ENCODE assay signal across 19 mouse cellular contexts in genomic region chr15:25942415-25942814, GRCm38 (mm10). TPM values are rescaled to one million over a fixed set of nuclear protein-coding genes. Genes with fewer than 3 reads are reported as not detected.
DNase-seq lines count a peak whose midpoint lies in the region; ATAC-seq and TF ChIP-seq lines count a peak whose summit lies in the region.
"Had no signal": no experiment of that assay in that cellular context is flagged by ENCODE, and none has a peak within 500 bp of the region (broad histone marks: within the 10 kb centered on the region; RNA-seq: fewer than 3 reads in every experiment).

No protein-coding gene starts in this region.

- no peaks in the 10 kb centered on the region for H3K9me3 ChIP-seq in heart, embryonic 11.5 days (replicated peaks; ENCODE audit: control insufficient read depth, low read length)
- H3K9me3 ChIP-seq in intestine, postnatal 0 days (ENCODE audit: control insufficient read depth): no peaks in the 10 kb centered on the region
- no peaks in the 10 kb centered on the region for H3K9me3 ChIP-seq in midbrain, embryonic 16.5 days (replicated peaks; ENCODE audit: control insufficient read depth, low read length, poor library complexity, severe bottlenecking)
- H3K9me3 ChIP-seq: forebrain, embryonic 12.5 days; hindbrain, embryonic 10.5 days; kidney, embryonic 15.5 days; midbrain, embryonic 12.5 days; neural tube, embryonic 12.5 days had no signal

- no peak for DNase-seq in heart, postnatal 14 days
- DNase-seq in liver, adult 2 months (ENCODE audit: extremely low read depth, low read depth, low spot score): peak; percentile 74
- DNase-seq in liver: no peak
- DNase-seq in adrenal gland, adult 2 months: no peak
- DNase-seq: B cell, adult 2 months; cerebellum, adult 8-10 months; gastrocnemius, postnatal 10 days; right cerebral cortex, adult 18-20 months; thymus, adult 18-20 months had no signal

- no peaks in the 10 kb centered on the region for H3K36me3 ChIP-seq in heart, embryonic 11.5 days (ENCODE audit: control insufficient read depth, insufficient read depth, low read length)
- no peaks in the 10 kb centered on the region for H3K36me3 ChIP-seq in liver, adult 2 months (ENCODE audit: control insufficient read depth, insufficient read depth, low read length)
- no peaks in the 10 kb centered on the region for H3K36me3 ChIP-seq in intestine, postnatal 0 days (ENCODE audit: control insufficient read depth, insufficient read depth)
- no peaks in the 10 kb centered on the region for H3K36me3 ChIP-seq in midbrain, embryonic 16.5 days (ENCODE audit: control insufficient read depth, insufficient read depth, low read length)
- H3K36me3 ChIP-seq: forebrain, embryonic 12.5 days; hindbrain, embryonic 10.5 days; kidney, embryonic 15.5 days; midbrain, embryonic 12.5 days; neural tube, embryonic 12.5 days had no signal

- H3K27ac ChIP-seq in heart, embryonic 11.5 days (ENCODE audit: low read depth, low read length): no peak overlapping the region
- H3K27ac ChIP-seq in liver, adult 2 months (replicated peaks; ENCODE audit: insufficient read depth, low read depth, low read length): peak overlapping the region; percentile 60
- H3K27ac ChIP-seq in intestine, postnatal 0 days (ENCODE audit: low read depth, low read length): no peak overlapping the region
- H3K27ac ChIP-seq in midbrain, embryonic 16.5 days (ENCODE audit: low read length): no peak overlapping the region
- H3K27ac ChIP-seq: forebrain, embryonic 12.5 days; hindbrain, embryonic 10.5 days; kidney, embryonic 15.5 days; liver, embryonic 14.5 days; macrophage; midbrain, embryonic 12.5 days; neural tube, embryonic 12.5 days had no signal

- intact Hi-C loops in heart, postnatal 14 days (cut with DNase I): loop anchor here (5.0 kb wide), 1 partner anchor 40 kb away; no protein-coding TSS in a partner anchor

- peaks cover 18% of the 10 kb centered on the region; the same call in 1 of the 2 replicates for H3K79me2 ChIP-seq in liver, adult 2 months (ENCODE audit: control insufficient read depth, insufficient read depth, low read length)

- peak overlapping the region; percentile 41 for H3K4me3 ChIP-seq in heart, embryonic 11.5 days (ENCODE audit: low read depth, low read length)
- H3K4me3 ChIP-seq in liver, adult 2 months (ENCODE audit: insufficient read depth, low read depth, low read length): peak overlapping the region; percentile 58
- peak overlapping the region; percentile 31; the same call in 1 of the 2 replicates for H3K4me3 ChIP-seq in intestine, postnatal 0 days (ENCODE audit: low read depth, low read length)
- H3K4me3 ChIP-seq in midbrain, embryonic 16.5 days (ENCODE audit: low read depth, low read length): no peak overlapping the region
- H3K4me3 ChIP-seq: forebrain, embryonic 12.5 days; hindbrain, embryonic 10.5 days; kidney, embryonic 15.5 days; midbrain, embryonic 12.5 days; neural tube, embryonic 12.5 days had no signal

- no peak for TF ChIP-seq CTCF in liver, adult 2 months (IDR thresholded peaks at IDR 0.05; ENCODE audit: low read depth, low read length)
- TF ChIP-seq CTCF in intestine, postnatal 0 days (IDR thresholded peaks at IDR 0.05; ENCODE audit: low read depth): no peak

- H3K27me3 ChIP-seq in heart, embryonic 11.5 days (ENCODE audit: control insufficient read depth, insufficient read depth, low read length): no peaks in the 10 kb centered on the region
- no peaks in the 10 kb centered on the region for H3K27me3 ChIP-seq in liver, adult 2 months (ENCODE audit: control insufficient read depth, insufficient read depth, low read length)
- H3K27me3 ChIP-seq in intestine, postnatal 0 days (replicated peaks; ENCODE audit: control insufficient read depth, insufficient read depth, low read length): no peaks in the 10 kb centered on the region
- H3K27me3 ChIP-seq in midbrain, embryonic 16.5 days (ENCODE audit: control insufficient read depth, insufficient read depth, low read depth, low read length): no peaks in the 10 kb centered on the region
- H3K27me3 ChIP-seq: forebrain, embryonic 12.5 days; midbrain, embryonic 12.5 days; neural tube, embryonic 12.5 days had no signal

- no peak for TF ChIP-seq POLR2A in liver, adult 2 months (IDR thresholded peaks at IDR 0.05; ENCODE audit: extremely low read depth, insufficient read depth, low read length)

- H3K4me2 ChIP-seq in heart, embryonic 11.5 days: peak overlapping the region; percentile 58
- H3K4me2 ChIP-seq in intestine, postnatal 0 days (replicated peaks; ENCODE audit: low read depth): peak overlapping the region; percentile 60
- H3K4me2 ChIP-seq in midbrain, embryonic 16.5 days (ENCODE audit: low read length): no peak overlapping the region
- H3K4me2 ChIP-seq: forebrain, embryonic 12.5 days; kidney, embryonic 15.5 days; midbrain, embryonic 12.5 days; neural tube, embryonic 12.5 days had no signal

- H3K9ac ChIP-seq in heart, embryonic 11.5 days (ENCODE audit: low read depth, low read length): peak overlapping the region; percentile 68; the same call in 1 of the 2 replicates
- H3K9ac ChIP-seq in liver, adult 2 months (ENCODE audit: low read depth, low read length): peak overlapping the region; percentile 58
- H3K9ac ChIP-seq in intestine, postnatal 0 days (ENCODE audit: low read depth, low read length): no peak overlapping the region
- H3K9ac ChIP-seq in midbrain, embryonic 16.5 days (ENCODE audit: low read depth, low read length): no peak overlapping the region
- H3K9ac ChIP-seq: forebrain, embryonic 12.5 days; kidney, embryonic 15.5 days; liver, embryonic 14.5 days; midbrain, embryonic 12.5 days; neural tube, embryonic 12.5 days had no signal

- 57% methylated on average over 4 of the region's 4 CpGs for WGBS in heart, embryonic 11.5 days (ENCODE audit: insufficient replicate concordance)
- WGBS in liver, adult 2 months: 15% methylated on average over 4 of the region's 4 CpGs
- WGBS in intestine, postnatal 0 days: 42% methylated on average over 4 of the region's 4 CpGs
- 39% methylated on average over 4 of the region's 4 CpGs for WGBS in midbrain, embryonic 16.5 days

- peaks cover 7% of the 10 kb centered on the region; the same call in 1 of the 2 replicates for H3K4me1 ChIP-seq in heart, embryonic 11.5 days (ENCODE audit: control insufficient read depth, insufficient read depth, low read length)
- H3K4me1 ChIP-seq in liver, adult 2 months (ENCODE audit: control insufficient read depth, insufficient read depth, low read length): peaks cover 22% of the 10 kb centered on the region
- 0 out of 2 replicates have a peak, but pooled peaks cover 3% of the 10 kb centered on the region for H3K4me1 ChIP-seq in intestine, postnatal 0 days (replicated peaks; ENCODE audit: control insufficient read depth, insufficient read depth, low read length)
- peaks cover 2% of the 10 kb centered on the region; the same call in 1 of the 2 replicates for H3K4me1 ChIP-seq in midbrain, embryonic 16.5 days (ENCODE audit: control insufficient read depth, insufficient read depth, low read length)
- H3K4me1 ChIP-seq: neural tube, embryonic 12.5 days had no signal

- no peak for ATAC-seq in heart, embryonic 11.5 days (replicated peaks; ENCODE audit: insufficient number of reproducible peaks, low FRiP score, low TSS enrichment)
- peak; percentile 17; the same call in 1 of the 2 replicates for ATAC-seq in intestine, postnatal 0 days
- no peak for ATAC-seq in midbrain, embryonic 16.5 days

RNA-seq across cellular contexts. Expression of gene Zfp622, which starts 41.8 kb away (rescaled TPM):
- 19.4 and 22.6 TPM in 2 replicates for polyA plus RNA-seq in heart, embryonic 11.5 days (2014; fragmentation: Nextera tagmentation; extraction: Ambion mirVana)
- 10 to 100 TPM; 19.5 to 21.1 TPM for total RNA-seq in heart, postnatal 14 days (2021)
- 15.4 and 16.4 TPM in 2 replicates for total RNA-seq in liver, adult 2 months (2014; rRNA removed)
- polyA plus RNA-seq in liver, adult 2 months (2012; rRNA removed): 12.2 and 12.8 TPM in 2 replicates
- 23.3 and 24.4 TPM in 2 replicates for polyA plus RNA-seq in intestine, postnatal 0 days (2015; fragmentation: Nextera tagmentation; extraction: Ambion mirVana)
- polyA plus RNA-seq in midbrain, embryonic 16.5 days (2015; fragmentation: Nextera tagmentation; extraction: Ambion mirVana): 26.3 and 28.2 TPM in 2 replicates
- total RNA-seq in adrenal gland, adult 2 months (2021): 10 to 100 TPM; 30.1 to 40.1 TPM
- polyA plus RNA-seq in adrenal gland, adult 2 months (2012; rRNA removed): 26.8 TPM in 2 replicates

Comparison
In these comparisons a context has a peak if more than half of its experiments do, and no peak if none do; other contexts are left out.
1. H3K9ac ChIP-seq: peak in heart, embryonic 11.5 days (single experiment) and liver, adult 2 months (single experiment); none in intestine, postnatal 0 days (single experiment) and midbrain, embryonic 16.5 days (single experiment).